Mouse (Mus musculus): Measurements from ENCODE around the gene Atg9b.

Gene Atg9b

GRCm38 (mm10) chr5:24391864-24392263 is at the start of gene Atg9b:
TSS of gene Atg9b (minus strand) at chr5:24392143.
- DNase-seq, result no peak

- DNase-seq, result no peak
Observed at GRCm38 (mm10) chr5:24441187-24441586, 49.2 kb upstream of the Atg9b start.

- no peak for DNase-seq
Observed at GRCm38 (mm10) chr5:24433993-24434392, 42.0 kb upstream of the Atg9b start.

GRCm38 (mm10) chr5:24428596-24428995 is 36.7 kb upstream of the Atg9b start:
- DNase-seq, result no peak

- DNase-seq, result no peak
Observed at GRCm38 (mm10) chr5:24427981-24428402, 36.0 kb upstream of the Atg9b start.

- DNase-seq, result no peak
Observed at GRCm38 (mm10) chr5:24427285-24427633, 35.3 kb upstream of the Atg9b start.

- no peak for DNase-seq
Observed at GRCm38 (mm10) chr5:24426556-24427284, 34.8 kb upstream of the Atg9b start.

GRCm38 (mm10) chr5:24426037-24426432 is 34.1 kb upstream of the Atg9b start:
- DNase-seq, result no peak

GRCm38 (mm10) chr5:24425421-24426036 is 33.6 kb upstream of the Atg9b start:
- no peak for DNase-seq

- DNase-seq, result peak; percentile 81
Observed at GRCm38 (mm10) chr5:24424861-24425411, 33.0 kb upstream of the Atg9b start.

GRCm38 (mm10) chr5:24424004-24424781 is 32.2 kb upstream of the Atg9b start:
- no peak for DNase-seq

- DNase-seq, result peak; percentile 95
Observed at GRCm38 (mm10) chr5:24423129-24424003, 31.4 kb upstream of the Atg9b start, which contains the start of the genes Cdk5 and Slc4a2. TSS of gene Cdk5 (minus strand) at chr5:24423530. TSS of gene Slc4a2 (plus strand) at chr5:24423837.

- no peak for DNase-seq
Observed at GRCm38 (mm10) chr5:24420381-24420780, 28.4 kb upstream of the Atg9b start.

- DNase-seq, result no peak
Observed at GRCm38 (mm10) chr5:24417587-24417986, 25.6 kb upstream of the Atg9b start.

GRCm38 (mm10) chr5:24416222-24416736 is 24.3 kb upstream of the Atg9b start:
- peak; percentile 67 for DNase-seq

- no peak for DNase-seq
Observed at GRCm38 (mm10) chr5:24413938-24414337, 22.0 kb upstream of the Atg9b start.

- DNase-seq, result no peak
Observed at GRCm38 (mm10) chr5:24413042-24413693, 21.2 kb upstream of the Atg9b start, which contains the start of gene Asic3. TSS of gene Asic3 (plus strand) at chr5:24413392.

- no peak for DNase-seq
Observed at GRCm38 (mm10) chr5:24412063-24412462, 20.1 kb upstream of the Atg9b start.

- DNase-seq, result no peak
Observed at GRCm38 (mm10) chr5:24409466-24409865, 17.5 kb upstream of the Atg9b start.

- DNase-seq, result no peak
Observed at GRCm38 (mm10) chr5:24408651-24409050, 16.7 kb upstream of the Atg9b start.

- DNase-seq, result no peak
Observed at GRCm38 (mm10) chr5:24405389-24405876, 13.5 kb upstream of the Atg9b start.

Measured in right cerebral cortex, postnatal 4 days (tissue).